Mouse (Mus musculus): Measurements from ENCODE around the gene Bcat2. TPM values are rescaled to one million over a fixed set of nuclear protein-coding genes. Genes with fewer than 3 reads are reported as not detected.

The Bcat2 gene
- polyA plus RNA-seq, 1 experiment from 2014 or later: 29.2 TPM

- ATAC-seq (ENCODE audit: low FRiP score, low read depth): no peak
- 19% methylated on average over 6 of the region's 6 CpGs for WGBS
- Histone ChIP-seq H3K36me3 (no peaks in the 10 kb centered on the region), H3K9ac (no peak overlapping the region), H3K4me3 (no peak overlapping the region), H3K4me2 (replicated peaks) (0 out of 2 replicates have a peak overlapping the region, but pooled peaks have one; percentile 5), H3K27ac (no peak overlapping the region), H3K9me3 (no peaks in the 10 kb centered on the region), H3K27me3 (replicated peaks) (0 out of 2 replicates have a peak, but pooled peaks cover 2% of the 10 kb centered on the region), H3K4me1 (peaks cover 12% of the 10 kb centered on the region)
Measured at GRCm38 (mm10) chr7:45529461-45529860, 40.5 kb upstream of the Bcat2 start.

DNA sequence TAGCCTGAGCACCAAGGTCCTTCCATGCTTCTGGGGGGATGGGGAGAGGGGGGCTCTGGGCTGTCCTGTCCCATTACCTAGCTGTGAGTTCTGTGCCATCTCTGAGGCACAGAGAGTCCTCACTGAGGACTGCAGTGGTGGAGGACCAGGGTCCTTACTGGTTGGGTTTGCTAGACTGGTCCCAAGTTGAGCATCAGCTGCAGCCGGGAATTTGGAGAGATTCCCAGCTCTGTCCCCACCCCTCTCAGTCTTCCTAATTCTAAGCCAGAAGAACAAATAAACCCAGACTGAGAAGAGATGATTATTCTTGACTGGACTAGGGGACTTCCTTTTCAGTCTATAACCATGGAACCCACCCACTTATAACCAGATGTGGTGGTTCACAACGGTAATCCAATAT, 39.3 kb upstream of the Bcat2 start:
- H3K9ac ChIP-seq: no peak overlapping the region
- H3K27me3 ChIP-seq (replicated peaks): 0 out of 2 replicates have a peak, but pooled peaks cover 2% of the 10 kb centered on the region
- H3K4me3 ChIP-seq: no peak overlapping the region
- H3K4me1 ChIP-seq: peaks cover under 1% of the 10 kb centered on the region; the same call in 1 of the 2 replicates
- no peaks in the 10 kb centered on the region for H3K9me3 ChIP-seq
- H3K27ac ChIP-seq: no peak overlapping the region
- H3K36me3 ChIP-seq: no peaks in the 10 kb centered on the region
- H3K4me2 ChIP-seq (replicated peaks): peak overlapping the region; percentile 5; the same call in 1 of the 2 replicates
- no peak for ATAC-seq (ENCODE audit: low FRiP score, low read depth)
- WGBS: 80% methylated on average over 2 of the region's 2 CpGs

DNA sequence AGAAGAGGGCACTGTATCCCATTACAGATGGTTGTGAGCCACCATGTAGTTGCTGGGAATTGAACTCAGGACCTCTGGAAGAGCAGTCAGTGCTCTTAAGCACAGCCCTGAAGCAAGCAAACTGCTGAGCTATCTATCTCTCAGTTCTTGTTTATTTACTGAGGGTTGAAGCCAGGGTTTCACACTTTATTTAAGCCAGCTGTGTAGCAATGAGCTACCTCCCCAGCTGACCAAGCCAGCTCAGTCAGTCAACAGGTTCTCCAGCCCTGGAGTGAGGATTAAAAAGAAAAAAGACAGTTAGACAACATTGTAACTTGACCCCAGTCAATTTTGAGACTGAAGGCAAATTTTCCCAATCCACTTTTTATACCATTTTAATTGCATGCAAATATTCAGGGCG, 34.3 kb upstream of the Bcat2 start:
- WGBS: 80% methylated on average over 1 of the region's 1 CpGs
- no peak overlapping the region for H3K9ac ChIP-seq
- no peak for ATAC-seq (ENCODE audit: low FRiP score, low read depth)

GRCm38 (mm10) chr7:45537602-45538001, 32.4 kb upstream of the Bcat2 start:
- peak; percentile 5; the same call in 1 of the 2 replicates for ATAC-seq (ENCODE audit: low FRiP score, low read depth)
- WGBS: 73% methylated on average over 10 of the region's 10 CpGs
- Histone ChIP-seq H3K27ac (no peak overlapping the region), H3K9me3 (no peaks in the 10 kb centered on the region), H3K4me1 (peaks cover 3% of the 10 kb centered on the region; the same call in 1 of the 2 replicates), H3K27me3 (replicated peaks) (no peaks in the 10 kb centered on the region), H3K9ac (peak overlapping the region; percentile 57; the same call in 1 of the 2 replicates), H3K36me3 (no peaks in the 10 kb centered on the region), H3K4me3 (peak overlapping the region; percentile 47), H3K4me2 (replicated peaks) (peak overlapping the region; percentile 80)

More for the DNA sequence above, 34.3 kb upstream of the Bcat2 start:
- H3K27ac ChIP-seq: no peak overlapping the region
- no peak overlapping the region for H3K4me3 ChIP-seq
- H3K4me1 ChIP-seq: peaks cover 3% of the 10 kb centered on the region; the same call in 1 of the 2 replicates
- H3K36me3 ChIP-seq: no peaks in the 10 kb centered on the region
- no peaks in the 10 kb centered on the region for H3K9me3 ChIP-seq
- H3K27me3 ChIP-seq (replicated peaks): no peaks in the 10 kb centered on the region
- H3K4me2 ChIP-seq (replicated peaks): no peak overlapping the region

DNA sequence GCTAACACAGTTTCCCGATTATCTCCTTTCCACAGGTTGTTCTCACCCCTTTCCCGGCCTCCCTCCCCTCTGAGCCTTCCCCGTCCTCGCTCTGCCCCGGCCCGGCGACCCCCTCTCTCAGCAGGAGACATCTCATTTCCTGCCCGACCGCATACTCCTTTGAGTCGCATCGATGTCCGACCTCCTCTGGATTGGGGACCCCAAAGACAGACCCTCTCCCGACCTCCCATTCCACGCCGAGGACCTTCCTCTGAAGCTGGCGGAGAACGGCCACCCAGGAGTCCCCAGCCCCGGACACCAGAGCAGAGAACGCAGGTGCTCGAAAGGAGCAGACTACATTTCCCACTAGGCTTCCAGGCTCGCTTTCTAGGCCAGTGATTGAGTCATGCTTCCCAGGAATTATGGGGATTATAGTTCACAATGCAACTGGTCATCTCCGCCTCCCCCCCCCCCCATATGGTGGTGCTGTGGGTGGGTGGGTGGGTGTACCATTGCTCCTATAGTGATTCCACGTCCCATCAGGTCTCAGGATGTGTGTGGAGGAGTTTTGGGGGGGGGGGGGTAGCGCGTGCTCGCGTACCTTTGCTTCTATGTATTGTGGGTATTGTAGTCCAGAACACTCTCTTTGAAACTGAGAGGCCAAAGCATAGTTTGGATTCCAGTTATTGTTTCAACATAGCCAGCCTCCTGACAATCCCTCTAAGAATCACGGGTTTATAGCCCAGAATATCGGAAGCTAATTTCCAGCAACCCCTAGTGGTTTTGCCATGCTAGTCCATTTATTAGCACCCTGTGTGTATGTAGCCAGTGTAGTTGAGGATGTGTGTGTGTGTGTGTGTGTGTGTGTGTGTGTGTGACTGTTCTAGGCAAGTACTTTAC, 31.6 kb upstream of the Bcat2 start:
- Histone ChIP-seq H3K9me3 (no peaks in the 10 kb centered on the region), H3K4me1 (peaks cover 3% of the 10 kb centered on the region; the same call in 1 of the 2 replicates), H3K4me3 (peak overlapping the region; percentile 47), H3K9ac (peak overlapping the region; percentile 57), H3K36me3 (no peaks in the 10 kb centered on the region), H3K27ac (no peak overlapping the region), H3K27me3 (replicated peaks) (no peaks in the 10 kb centered on the region), H3K4me2 (replicated peaks) (peak overlapping the region; percentile 80)
- WGBS: 3% methylated on average over 29 of the region's 29 CpGs
- ATAC-seq (ENCODE audit: low FRiP score, low read depth): peak; percentile 86

- Histone ChIP-seq H3K27ac (no peak overlapping the region), H3K27me3 (replicated peaks) (no peaks in the 10 kb centered on the region), H3K4me3 (no peak overlapping the region), H3K36me3 (no peaks in the 10 kb centered on the region), H3K4me1 (peaks cover 3% of the 10 kb centered on the region; the same call in 1 of the 2 replicates), H3K9me3 (no peaks in the 10 kb centered on the region), H3K9ac (no peak overlapping the region), H3K4me2 (replicated peaks) (peak overlapping the region; percentile 80)
- 76% methylated on average over 3 of the region's 3 CpGs for WGBS
- no peak for ATAC-seq (ENCODE audit: low FRiP score, low read depth)
Measured at GRCm38 (mm10) chr7:45539095-45539494, 30.9 kb upstream of the Bcat2 start.

DNA sequence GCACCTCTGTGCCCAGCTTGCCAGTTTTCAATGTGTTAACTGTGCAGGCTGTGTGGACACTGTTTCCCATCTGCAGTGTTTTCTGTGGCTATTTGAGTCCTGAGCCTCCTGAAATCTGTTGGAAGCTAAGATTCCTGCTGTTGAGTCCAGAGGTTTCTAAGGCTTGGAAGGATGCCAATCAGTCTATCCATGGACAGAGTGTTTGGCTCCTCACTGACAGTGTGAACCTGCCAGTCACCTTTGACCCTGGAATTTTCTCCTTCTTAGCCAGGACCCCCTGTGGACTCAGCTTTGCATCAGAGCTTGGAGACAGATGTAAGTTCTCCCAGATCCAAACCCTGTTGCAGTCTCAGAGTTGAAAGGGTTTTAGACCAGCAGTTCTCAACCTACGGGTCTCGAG, 29.7 kb upstream of the Bcat2 start:
- Histone ChIP-seq H3K27me3 (replicated peaks) (no peaks in the 10 kb centered on the region), H3K4me1 (peaks cover 3% of the 10 kb centered on the region; the same call in 1 of the 2 replicates), H3K9me3 (0 out of 2 replicates have a peak, but pooled peaks cover 5% of the 10 kb centered on the region), H3K36me3 (no peaks in the 10 kb centered on the region), H3K27ac (no peak overlapping the region), H3K4me2 (replicated peaks) (no peak overlapping the region), H3K4me3 (no peak overlapping the region), H3K9ac (no peak overlapping the region)
- WGBS: 68% methylated on average over 2 of the region's 2 CpGs
- ATAC-seq (ENCODE audit: low FRiP score, low read depth): no peak

DNA sequence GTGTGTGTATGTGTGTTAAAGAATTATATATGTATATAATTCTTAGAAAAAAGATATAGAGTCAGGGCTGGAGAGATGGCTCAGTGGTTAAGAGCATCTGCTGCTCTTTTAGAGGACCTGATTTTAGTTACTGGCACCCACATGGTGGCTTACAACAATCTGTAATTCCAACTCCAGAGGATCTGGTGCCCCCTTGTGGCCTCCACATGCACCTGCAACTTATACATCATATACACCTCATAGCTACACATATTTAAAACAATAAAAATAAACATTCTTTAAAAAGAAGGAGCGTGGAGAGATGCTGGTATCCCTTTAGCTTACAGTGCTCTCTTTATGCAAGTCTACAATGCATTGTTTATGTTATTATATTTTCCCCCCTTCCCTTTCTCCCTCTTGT, 25.4 kb upstream of the Bcat2 start:
- ATAC-seq (ENCODE audit: low FRiP score, low read depth): no peak

GRCm38 (mm10) chr7:45549641-45550436, 20.1 kb upstream of the Bcat2 start:
- Histone ChIP-seq H3K9me3 (no peaks in the 10 kb centered on the region), H3K9ac (no peak overlapping the region), H3K27ac (no peak overlapping the region), H3K4me1 (no peaks in the 10 kb centered on the region), H3K4me3 (no peak overlapping the region), H3K36me3 (no peaks in the 10 kb centered on the region), H3K4me2 (replicated peaks) (no peak overlapping the region), H3K27me3 (replicated peaks) (no peaks in the 10 kb centered on the region)
- WGBS: 88% methylated on average over 16 of the region's 16 CpGs
- ATAC-seq (ENCODE audit: low FRiP score, low read depth): no peak

More for the DNA sequence above, 25.4 kb upstream of the Bcat2 start:
- 0 out of 2 replicates have a peak, but pooled peaks cover 5% of the 10 kb centered on the region for H3K9me3 ChIP-seq
- H3K4me3 ChIP-seq: no peak overlapping the region
- no peaks in the 10 kb centered on the region for H3K27me3 ChIP-seq (replicated peaks)
- 96% methylated on average over 1 of the region's 1 CpGs for WGBS
- no peaks in the 10 kb centered on the region for H3K4me1 ChIP-seq
- no peak overlapping the region for H3K4me2 ChIP-seq (replicated peaks)
- no peak overlapping the region for H3K9ac ChIP-seq
- H3K27ac ChIP-seq: no peak overlapping the region
- no peaks in the 10 kb centered on the region for H3K36me3 ChIP-seq

GRCm38 (mm10) chr7:45550821-45551511, 19.0 kb upstream of the Bcat2 start:
- H3K4me3 ChIP-seq: no peak overlapping the region
- no peak overlapping the region for H3K27ac ChIP-seq
- no peak for ATAC-seq (ENCODE audit: low FRiP score, low read depth)
- H3K9ac ChIP-seq: no peak overlapping the region
- H3K36me3 ChIP-seq: no peaks in the 10 kb centered on the region
- H3K4me1 ChIP-seq: no peaks in the 10 kb centered on the region
- H3K9me3 ChIP-seq: no peaks in the 10 kb centered on the region
- 77% methylated on average over 11 of the region's 11 CpGs for WGBS
- H3K27me3 ChIP-seq (replicated peaks): no peaks in the 10 kb centered on the region
- no peak overlapping the region for H3K4me2 ChIP-seq (replicated peaks)

DNA sequence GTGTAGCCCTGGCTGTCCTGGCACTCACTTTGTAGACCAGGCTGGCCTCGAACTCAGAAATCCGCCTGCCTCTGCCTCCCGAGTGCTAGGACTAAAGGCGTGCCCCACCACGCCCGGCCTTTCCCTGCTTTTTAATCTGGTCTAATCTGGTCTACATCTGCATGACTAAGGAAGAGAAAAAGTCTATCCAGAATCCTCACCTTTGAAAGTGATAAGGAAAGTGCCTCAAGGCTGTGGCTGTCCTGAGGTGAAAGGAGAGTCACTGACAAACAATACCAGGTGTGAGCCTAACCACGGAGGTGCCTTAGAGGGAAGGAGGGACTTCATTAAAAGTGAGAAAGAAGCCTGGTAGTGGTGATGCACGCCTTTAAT, 18.5 kb upstream of the Bcat2 start:
- Histone ChIP-seq H3K4me1 (no peaks in the 10 kb centered on the region), H3K4me3 (no peak overlapping the region), H3K9me3 (no peaks in the 10 kb centered on the region), H3K27ac (no peak overlapping the region), H3K36me3 (no peaks in the 10 kb centered on the region), H3K4me2 (replicated peaks) (no peak overlapping the region), H3K27me3 (replicated peaks) (no peaks in the 10 kb centered on the region), H3K9ac (no peak overlapping the region)
- ATAC-seq (ENCODE audit: low FRiP score, low read depth): no peak
- 84% methylated on average over 8 of the region's 8 CpGs for WGBS

Data from neural tube, embryonic 12.5 days (tissue).